Mouse (Mus musculus) stomach, embryonic 16.5 days (tissue): ENCODE measurements around the gene Ankrd11. TPM values are rescaled to one million over a fixed set of nuclear protein-coding genes. Genes with fewer than 3 reads are reported as not detected.

Experiments
- ATAC-seq: fragments of 200-750 bp; cut with Nextera tagmentation; 2 replicates; pipeline ENCODE4 v1.8.0; 2017; ENCODE audit warnings: moderate number of reproducible peaks, moderate TSS enrichment; ENCODE audit not compliant: insufficient read depth, low FRiP score
- H3K27ac ChIP-seq: fragments of 300-500 bp; sonication (generic); 2 replicates; pipeline ENCODE4 v1.5.1; 2014; ENCODE audit warnings: low read length
- H3K27me3 ChIP-seq: fragments of 300-500 bp; sonication (generic); 2 replicates; pipeline ENCODE4 v1.6.1; 2014; ENCODE audit warnings: low read length, control low read depth, mixed read lengths; ENCODE audit not compliant: control insufficient read depth, insufficient read depth
- H3K36me3 ChIP-seq: fragments of 300-500 bp; sonication (generic); 2 replicates; pipeline ENCODE4 v1.6.1; 2014; ENCODE audit warnings: low read length; ENCODE audit not compliant: control insufficient read depth, insufficient read depth
- H3K4me1 ChIP-seq: fragments of 300-500 bp; sonication (generic); 2 replicates; pipeline ENCODE4 v1.6.1; 2014; ENCODE audit warnings: low read length, control low read depth, mixed read lengths; ENCODE audit not compliant: control insufficient read depth, insufficient read depth
- H3K4me2 ChIP-seq: fragments of 300-500 bp; sonication (generic); 2 replicates; pipeline ENCODE4 v1.6.1; 2014; ENCODE audit warnings: low read depth, low read length, mixed read lengths
- H3K4me3 ChIP-seq: fragments of 300-500 bp; sonication (generic); replicated peaks from 2 replicates; pipeline ENCODE4 v1.5.1; 2014; ENCODE audit warnings: mild to moderate bottlenecking, low read length
- H3K9ac ChIP-seq: fragments of 300-500 bp; sonication (generic); 2 replicates; pipeline ENCODE4 v1.6.1; 2014; ENCODE audit warnings: low read length
- H3K9me3 ChIP-seq: fragments of 300-500 bp; sonication (generic); replicated peaks from 2 replicates; pipeline ENCODE4 v1.6.1; 2016; ENCODE audit warnings: low read length, control low read depth; ENCODE audit not compliant: control insufficient read depth
- WGBS: fragments of 180-500 bp; shearing (Covaris S2); extraction: QIAGEN DNeasy Blood & Tissue Kit; methylation state at CpG from one replicate; pipeline ENCODE4 v1.1.7; 2014; 5-methylcytosine and 5-hydroxymethylcytosine counted together
- polyA plus RNA-seq: library from polyadenylated mRNA; unstranded; fragments of >200 nt; fragmentation: Nextera tagmentation; extraction: Ambion mirVana; gene quantifications from 2 replicates; pipeline ENCODE4 v1.2.1, GENCODE M21; 2015

Gene Ankrd11
- polyA plus RNA-seq, 1 experiment from 2014 or later: 24.6 TPM

- no peak overlapping the region for H3K9ac ChIP-seq
- no peaks in the 10 kb centered on the region for H3K9me3 ChIP-seq
- no peak overlapping the region for H3K27ac ChIP-seq
- H3K27me3 ChIP-seq: no peaks in the 10 kb centered on the region
- no peak overlapping the region for H3K4me3 ChIP-seq
- H3K4me2 ChIP-seq: no peak overlapping the region
- H3K4me1 ChIP-seq: no peaks in the 10 kb centered on the region
- WGBS: 90% methylated on average over 12 of the region's 12 CpGs
- no peak for ATAC-seq
- H3K36me3 ChIP-seq: peaks cover 24% of the 10 kb centered on the region
Measured at GRCm38 (mm10) chr8:122898473-122898872, 143.6 kb downstream of the Ankrd11 start.

GRCm38 (mm10) chr8:122898018-122898417 lies 144.1 kb downstream of the Ankrd11 start:
- WGBS: 78% methylated on average over 4 of the region's 4 CpGs
- no peak for ATAC-seq

GRCm38 (mm10) chr8:122897200-122897599 lies 144.9 kb downstream of the Ankrd11 start:
- Histone ChIP-seq H3K27ac (no peak overlapping the region), H3K4me3 (no peak overlapping the region), H3K4me2 (no peak overlapping the region), H3K36me3 (peaks cover 28% of the 10 kb centered on the region), H3K9ac (no peak overlapping the region), H3K4me1 (no peaks in the 10 kb centered on the region), H3K27me3 (no peaks in the 10 kb centered on the region), H3K9me3 (no peaks in the 10 kb centered on the region)
- ATAC-seq: no peak
- WGBS: 90% methylated on average over 8 of the region's 8 CpGs

More at GRCm38 (mm10) chr8:122898018-122898417, 144.1 kb downstream of the Ankrd11 start:
- no peak overlapping the region for H3K9ac ChIP-seq
- no peaks in the 10 kb centered on the region for H3K4me1 ChIP-seq
- H3K4me2 ChIP-seq: no peak overlapping the region
- H3K4me3 ChIP-seq: no peak overlapping the region
- H3K27me3 ChIP-seq: no peaks in the 10 kb centered on the region
- H3K36me3 ChIP-seq: peaks cover 28% of the 10 kb centered on the region
- H3K27ac ChIP-seq: no peak overlapping the region
- no peaks in the 10 kb centered on the region for H3K9me3 ChIP-seq

- no peaks in the 10 kb centered on the region for H3K9me3 ChIP-seq
- H3K4me3 ChIP-seq: no peak overlapping the region
- no peak overlapping the region for H3K4me2 ChIP-seq
- H3K36me3 ChIP-seq: peaks cover 28% of the 10 kb centered on the region
- WGBS: 92% methylated on average over 11 of the region's 11 CpGs
- no peaks in the 10 kb centered on the region for H3K27me3 ChIP-seq
- ATAC-seq: 0 out of 2 replicates have a peak, but pooled peaks have one; percentile 17
- H3K4me1 ChIP-seq: no peaks in the 10 kb centered on the region
- H3K27ac ChIP-seq: no peak overlapping the region
- H3K9ac ChIP-seq: no peak overlapping the region
Measured at GRCm38 (mm10) chr8:122896317-122896716, 145.8 kb downstream of the Ankrd11 start.

GRCm38 (mm10) chr8:122893451-122893850 lies 148.6 kb downstream of the Ankrd11 start:
- H3K4me2 ChIP-seq: no peak overlapping the region
- ATAC-seq: no peak
- H3K4me3 ChIP-seq: no peak overlapping the region
- H3K27me3 ChIP-seq: no peaks in the 10 kb centered on the region
- no peak overlapping the region for H3K27ac ChIP-seq
- H3K9me3 ChIP-seq: no peaks in the 10 kb centered on the region
- 83% methylated on average over 12 of the region's 12 CpGs for WGBS
- no peak overlapping the region for H3K9ac ChIP-seq
- no peaks in the 10 kb centered on the region for H3K4me1 ChIP-seq
- peaks cover 23% of the 10 kb centered on the region for H3K36me3 ChIP-seq

- no peaks in the 10 kb centered on the region for H3K9me3 ChIP-seq
- 83% methylated on average over 12 of the region's 12 CpGs for WGBS
- H3K27ac ChIP-seq: no peak overlapping the region
- no peak overlapping the region for H3K9ac ChIP-seq
- no peak overlapping the region for H3K4me3 ChIP-seq
- H3K4me2 ChIP-seq: no peak overlapping the region
- ATAC-seq: no peak
- no peaks in the 10 kb centered on the region for H3K4me1 ChIP-seq
- peaks cover 30% of the 10 kb centered on the region for H3K36me3 ChIP-seq
- H3K27me3 ChIP-seq: no peaks in the 10 kb centered on the region
Measured at GRCm38 (mm10) chr8:122891440-122891839, 150.6 kb downstream of the Ankrd11 start.

GRCm38 (mm10) chr8:122883671-122884070 lies 158.4 kb downstream of the Ankrd11 start:
- H3K9me3 ChIP-seq: no peaks in the 10 kb centered on the region
- no peak for ATAC-seq
- H3K4me2 ChIP-seq: no peak overlapping the region
- H3K4me1 ChIP-seq: no peaks in the 10 kb centered on the region
- H3K4me3 ChIP-seq: no peak overlapping the region
- no peak overlapping the region for H3K27ac ChIP-seq
- H3K36me3 ChIP-seq: peaks cover 27% of the 10 kb centered on the region
- 82% methylated on average over 10 of the region's 10 CpGs for whole genome bisulfite sequencing
- H3K9ac ChIP-seq: no peak overlapping the region
- no peaks in the 10 kb centered on the region for H3K27me3 ChIP-seq

- H3K4me3 ChIP-seq: no peak overlapping the region
- WGBS: 30% methylated on average over 3 of the region's 3 CpGs
- no peak for ATAC-seq
Measured at GRCm38 (mm10) chr8:122880302-122880701, 161.8 kb downstream of the Ankrd11 start.

GRCm38 (mm10) chr8:122878231-122878630 lies 163.8 kb downstream of the Ankrd11 start:
- H3K4me3 ChIP-seq: no peak overlapping the region
- ATAC-seq: no peak
- H3K27ac ChIP-seq: no peak overlapping the region
- WGBS: 85% methylated on average over 3 of the region's 3 CpGs
- no peak overlapping the region for H3K4me2 ChIP-seq
- no peak overlapping the region for H3K9ac ChIP-seq
- H3K36me3 ChIP-seq: no peaks in the 10 kb centered on the region
- H3K4me1 ChIP-seq: no peaks in the 10 kb centered on the region
- H3K9me3 ChIP-seq: no peaks in the 10 kb centered on the region
- H3K27me3 ChIP-seq: no peaks in the 10 kb centered on the region

More at GRCm38 (mm10) chr8:122880302-122880701, 161.8 kb downstream of the Ankrd11 start:
- no peaks in the 10 kb centered on the region for H3K4me1 ChIP-seq
- H3K4me2 ChIP-seq: no peak overlapping the region
- H3K27ac ChIP-seq: no peak overlapping the region
- no peaks in the 10 kb centered on the region for H3K27me3 ChIP-seq
- peaks cover 4% of the 10 kb centered on the region; the same call in 1 of the 2 replicates for H3K36me3 ChIP-seq
- no peak overlapping the region for H3K9ac ChIP-seq
- no peaks in the 10 kb centered on the region for H3K9me3 ChIP-seq
